Mouse (Mus musculus) lung, postnatal 14 days (tissue): ENCODE results near the gene Furin.

Source experiments
- DNase-seq: peaks from one replicate; pipeline ENCODE4 v3.0.0; 2021

The Furin gene

DNA sequence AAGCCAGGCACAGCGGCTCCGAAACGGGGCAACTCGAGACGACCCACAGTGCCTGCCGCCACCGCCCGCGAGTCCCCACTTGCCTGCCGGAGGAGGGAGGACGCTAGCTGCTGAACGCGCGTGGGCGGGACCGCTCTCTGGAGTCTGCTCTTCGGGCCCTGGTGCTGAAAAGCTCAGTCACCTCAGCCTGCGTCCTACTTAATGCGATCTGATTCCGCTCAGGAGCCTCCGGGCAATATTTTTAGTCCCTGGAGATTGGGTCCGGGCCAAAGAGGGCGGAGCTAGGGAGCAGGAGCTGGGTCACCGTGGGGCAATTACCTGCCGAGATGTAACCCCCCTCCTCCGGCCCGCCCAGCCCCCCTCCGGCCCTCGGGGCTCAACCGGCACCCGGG, 34.6 kb downstream of the Furin start:
- peak; percentile 76 for DNase-seq

DNA sequence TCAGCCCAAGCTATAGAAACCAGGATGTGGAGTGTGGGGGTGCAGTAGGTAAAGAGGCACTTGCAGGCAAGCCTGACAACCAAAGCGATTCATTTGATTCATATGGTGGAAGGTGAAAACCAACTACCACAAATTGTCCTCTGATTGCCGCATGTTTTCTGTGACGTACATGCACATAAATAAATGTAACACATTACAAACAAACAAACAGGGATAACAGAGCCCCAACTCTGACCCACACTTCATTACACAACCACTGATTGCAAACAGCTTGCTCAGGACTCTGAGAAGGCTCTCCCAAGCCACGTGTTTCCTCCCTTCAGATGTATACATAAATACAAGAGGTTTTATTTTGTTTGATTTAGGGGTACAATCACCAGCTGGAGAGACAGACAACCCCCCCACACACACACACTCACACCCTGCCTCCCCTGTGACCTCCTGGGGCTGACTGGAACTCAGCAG, 35.2 kb downstream of the Furin start:
- DNase-seq: no peak

DNA sequence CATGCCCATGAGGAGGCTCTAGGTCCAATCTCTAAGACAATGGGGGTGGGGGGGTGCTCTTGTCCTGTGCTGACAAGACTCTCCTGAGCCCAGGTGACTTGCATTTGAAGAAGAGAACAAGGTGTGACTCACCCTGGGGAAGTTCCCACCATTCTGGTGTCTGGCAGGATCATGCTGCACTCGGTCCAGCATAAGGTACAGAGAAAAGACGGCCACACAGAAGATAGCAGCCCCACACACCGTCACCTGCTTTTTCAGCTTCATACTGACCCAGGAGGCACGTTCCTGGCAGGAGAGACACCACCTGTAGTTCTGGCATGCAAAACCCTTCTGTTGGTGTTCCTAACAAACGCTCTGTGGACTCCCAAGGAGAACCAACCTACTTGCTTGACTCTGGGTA, 35.8 kb downstream of the Furin start:
- DNase-seq: no peak

GRCm38 (mm10) chr7:80368635-80369421, 36.4 kb downstream of the Furin start:
- no peak for DNase-seq

DNA sequence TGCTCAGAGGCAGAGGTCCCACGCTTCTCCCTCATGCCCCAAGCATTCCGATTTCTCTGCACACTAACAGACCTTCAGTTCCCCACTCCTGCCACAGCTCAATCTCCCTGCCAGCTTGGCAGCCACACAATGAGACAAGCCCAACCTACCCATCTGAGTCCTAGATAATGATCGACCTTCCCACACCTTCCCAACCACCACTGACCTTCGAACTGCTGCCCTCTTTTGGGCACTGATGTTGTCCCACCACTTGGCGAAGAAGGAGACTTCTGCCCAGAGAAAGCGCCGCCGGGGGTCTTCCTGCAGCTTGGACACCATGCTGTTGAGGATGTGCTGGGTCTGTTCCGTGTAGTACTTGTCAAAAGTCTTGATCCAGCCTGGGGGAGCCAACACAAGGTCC, 37.2 kb downstream of the Furin start:
- no peak for DNase-seq

- no peak for DNase-seq
These were observed 38.0 kb downstream of the Furin start for GRCm38 (mm10) chr7:80367232-80367631.

DNA sequence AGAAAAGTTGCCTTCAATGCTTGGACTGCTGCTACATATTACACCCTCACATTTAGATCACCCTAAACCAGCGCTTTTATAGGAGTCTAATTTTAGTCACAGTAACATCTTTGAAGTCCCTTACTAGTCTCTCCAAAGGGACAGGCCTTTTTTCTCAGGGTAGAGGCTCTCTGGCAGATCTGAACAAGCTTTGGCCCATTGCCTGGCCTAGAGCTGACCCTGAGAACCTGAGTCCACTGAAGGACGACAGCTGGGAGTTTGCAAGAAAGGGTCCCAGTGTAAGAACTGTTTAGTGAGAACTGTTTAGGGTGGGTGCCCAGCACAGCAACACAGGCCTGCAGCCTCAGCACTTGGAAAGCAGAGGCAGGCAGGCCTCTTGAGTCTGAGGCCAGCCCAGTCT, 39.5 kb downstream of the Furin start:
- peak; percentile 45 for DNase-seq

DNA sequence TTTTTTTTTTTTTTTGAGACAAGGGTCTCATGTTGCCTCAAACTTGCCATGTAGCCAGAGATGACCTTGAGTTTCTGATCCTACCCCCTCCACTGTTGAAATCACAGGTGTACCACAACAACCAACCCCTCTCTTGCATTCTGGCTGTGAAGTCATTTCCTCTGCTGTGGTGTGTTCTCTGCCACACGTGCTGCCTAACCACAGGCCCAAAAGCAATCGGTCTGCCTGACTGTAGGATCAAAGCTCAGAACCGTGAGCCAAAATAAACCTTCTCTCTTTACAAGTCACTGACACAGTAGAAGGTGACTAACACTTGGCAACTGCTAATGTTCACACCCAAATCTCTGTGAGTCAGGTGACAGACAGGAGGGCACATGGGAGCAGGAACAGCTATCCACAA, 44.8 kb downstream of the Furin start:
- DNase-seq: no peak

DNA sequence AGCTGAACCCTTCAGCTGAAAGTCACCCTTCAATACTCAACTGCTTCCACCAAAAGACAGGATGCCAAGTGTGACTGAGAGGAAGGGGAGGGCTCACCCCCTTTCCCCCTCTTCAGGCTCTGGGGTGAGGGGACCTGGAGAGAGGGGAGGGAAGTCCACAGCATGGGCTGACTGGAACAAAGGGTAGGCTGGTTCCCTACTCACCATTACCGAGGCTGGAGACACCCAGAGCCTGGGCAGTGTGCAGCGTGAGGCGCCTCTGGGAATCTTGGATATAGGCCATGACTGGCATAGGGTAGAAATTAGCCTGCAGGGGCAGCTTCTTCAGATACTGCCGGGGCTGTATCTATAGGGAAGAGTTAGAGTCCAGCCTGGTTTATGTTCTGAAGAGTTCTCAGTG, 47.2 kb downstream of the Furin start:
- DNase-seq: no peak

DNA sequence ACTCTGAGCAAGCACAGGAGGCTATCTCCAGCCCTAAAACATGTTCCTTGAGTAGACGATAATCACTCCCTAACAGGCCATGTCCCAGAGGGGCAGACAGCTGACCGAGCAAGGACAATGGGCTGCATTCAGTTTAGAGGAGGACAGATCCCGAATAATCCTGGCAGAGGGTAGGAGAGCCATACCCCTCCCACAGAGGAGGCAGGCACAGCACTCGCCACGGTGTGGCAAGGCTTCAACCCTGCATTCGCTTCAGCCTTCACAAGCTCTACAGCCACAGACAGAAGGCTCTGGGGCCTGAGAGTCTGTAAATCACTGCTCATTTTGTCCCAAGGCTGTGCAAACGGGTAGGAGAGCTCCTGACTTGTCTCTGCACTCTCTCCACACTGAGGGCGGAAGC, 48.1 kb downstream of the Furin start:
- no peak for DNase-seq

- DNase-seq: no peak
These were observed 48.9 kb downstream of the Furin start for GRCm38 (mm10) chr7:80356351-80356750.

DNA sequence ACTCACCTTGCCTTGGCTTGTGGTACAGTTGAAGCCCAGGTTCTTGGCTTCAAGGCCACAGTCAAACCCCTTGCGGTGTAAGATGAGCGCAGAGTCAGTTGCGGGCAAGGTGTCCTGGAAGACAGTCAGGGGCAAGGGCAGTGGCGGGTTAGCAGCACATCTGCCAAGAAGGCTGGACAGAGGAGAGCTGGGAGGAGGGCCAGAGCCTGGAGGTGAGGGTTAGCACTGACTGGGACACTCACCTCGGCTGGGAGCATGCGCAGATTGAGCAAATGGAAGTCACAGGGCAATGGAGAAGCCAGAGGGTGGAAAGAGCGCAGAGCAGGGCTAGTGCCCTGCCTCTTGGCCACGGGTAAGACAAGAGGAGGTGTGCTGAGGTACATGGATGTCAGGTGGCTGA, 52.3 kb downstream of the Furin start:
- DNase-seq: no peak

DNA sequence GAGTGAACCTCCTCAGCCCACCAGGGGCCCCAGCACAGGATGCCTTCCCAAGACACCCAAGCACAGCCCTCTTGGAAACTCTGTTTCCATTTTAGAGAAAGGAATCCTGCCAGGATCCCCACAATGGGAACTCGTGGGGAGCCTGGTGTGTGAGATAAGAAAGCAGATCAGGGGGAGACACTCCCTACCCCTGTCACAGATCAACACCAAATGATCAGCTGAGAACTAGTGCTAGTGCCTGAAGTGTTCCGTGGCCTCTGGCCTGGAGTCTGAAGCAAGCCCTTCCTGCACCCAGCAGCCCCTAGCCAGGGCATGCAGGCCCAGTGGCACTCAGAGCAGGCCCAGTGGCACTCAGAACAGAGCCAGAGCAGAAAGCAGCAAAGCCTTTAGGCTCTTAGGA, 54.4 kb downstream of the Furin start:
- no peak for DNase-seq

DNA sequence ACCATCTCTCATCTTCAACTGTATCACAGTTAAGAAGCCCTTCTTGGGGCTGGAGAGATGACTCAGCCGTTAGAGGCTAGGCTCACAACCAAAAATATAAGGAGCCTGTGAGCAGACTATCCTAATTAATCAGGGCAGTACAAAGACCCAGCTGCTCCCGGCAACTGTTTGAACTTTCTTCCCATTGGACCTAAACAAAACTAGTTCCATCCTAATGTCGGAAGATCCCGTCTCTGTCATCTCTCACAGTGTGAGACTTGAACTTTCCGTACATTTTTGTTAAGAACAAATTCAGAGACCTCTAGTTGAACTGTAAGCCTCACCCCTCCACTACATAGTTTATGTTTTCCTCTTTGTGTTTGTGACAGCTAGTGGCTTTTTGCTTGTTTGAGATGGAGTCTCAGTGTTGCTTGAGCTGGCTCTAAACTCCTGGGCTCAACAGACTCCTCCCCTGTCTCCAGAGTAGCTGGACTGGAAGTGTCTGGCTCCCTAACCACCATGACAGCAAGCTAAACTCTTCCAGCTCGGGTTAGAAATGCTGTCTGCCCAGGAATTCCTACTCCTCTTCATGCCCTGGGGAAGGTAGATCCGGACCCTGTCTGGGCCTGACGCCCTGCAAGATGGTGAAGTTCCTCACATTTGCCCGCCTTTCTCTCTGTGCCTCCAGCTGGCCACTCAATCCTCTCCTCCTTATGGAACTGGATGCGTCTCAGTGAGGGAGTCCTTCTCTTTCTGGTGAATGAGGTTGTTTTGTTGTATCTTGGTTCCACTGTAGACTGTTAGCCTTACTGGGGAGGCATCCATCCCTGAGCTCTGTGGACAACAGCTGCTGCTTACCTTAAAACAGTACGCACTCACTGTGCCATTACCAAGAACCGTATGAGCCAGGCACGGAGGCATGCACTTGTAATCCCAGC, 57.3 kb downstream of the Furin start:
- no peak for DNase-seq

GRCm38 (mm10) chr7:80346830-80347229, 58.4 kb downstream of the Furin start:
- peak; percentile 42 for DNase-seq

DNA sequence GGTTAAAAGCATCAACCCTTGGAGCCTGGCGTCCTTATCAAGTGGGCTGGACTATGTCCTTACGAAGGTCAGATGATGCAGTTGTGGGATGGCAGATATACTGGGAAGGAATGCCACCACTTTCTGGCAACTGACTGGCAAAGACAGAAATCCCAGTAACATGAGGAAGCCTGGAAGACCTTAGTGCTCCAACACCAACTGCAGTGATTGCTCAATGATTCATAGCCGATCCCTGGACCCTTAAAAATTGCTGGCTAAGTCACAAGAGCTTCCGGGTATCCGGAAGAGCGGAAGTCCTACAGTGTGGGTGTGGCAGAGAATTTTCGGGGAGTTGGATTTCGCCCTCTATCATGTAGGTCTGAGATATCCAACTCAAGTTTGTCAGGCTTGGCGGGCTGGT, 59.1 kb downstream of the Furin start:
- no peak for DNase-seq

- no peak for DNase-seq
These were observed 61.8 kb downstream of the Furin start for GRCm38 (mm10) chr7:80343270-80344018.

DNA sequence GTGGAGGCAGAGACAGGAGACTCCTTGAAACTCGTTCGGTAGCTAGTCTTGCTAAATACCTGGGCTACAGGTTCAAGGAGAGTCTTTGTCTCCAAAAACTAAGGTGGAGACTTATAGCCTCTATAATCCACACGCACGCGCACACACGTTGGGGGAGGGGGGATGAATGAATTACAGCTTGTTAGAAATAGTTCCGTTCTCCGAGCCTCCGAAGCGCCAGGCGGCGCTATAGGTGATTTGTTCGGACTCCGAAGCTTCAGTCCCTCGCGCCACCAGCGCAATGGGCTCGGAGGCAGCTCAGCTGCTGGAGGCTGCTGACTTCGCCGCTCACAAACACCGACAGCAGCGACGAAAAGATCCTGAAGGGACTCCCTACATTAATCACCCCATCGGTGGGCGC, 62.4 kb downstream of the Furin start, which contains the start of gene Hddc3:
TSS of gene Hddc3 (plus strand) at position 247 of the 400 bp plus-strand sequence.
- peak; percentile 97 for DNase-seq

GRCm38 (mm10) chr7:80341793-80342192, 63.4 kb downstream of the Furin start:
- DNase-seq: no peak

DNA sequence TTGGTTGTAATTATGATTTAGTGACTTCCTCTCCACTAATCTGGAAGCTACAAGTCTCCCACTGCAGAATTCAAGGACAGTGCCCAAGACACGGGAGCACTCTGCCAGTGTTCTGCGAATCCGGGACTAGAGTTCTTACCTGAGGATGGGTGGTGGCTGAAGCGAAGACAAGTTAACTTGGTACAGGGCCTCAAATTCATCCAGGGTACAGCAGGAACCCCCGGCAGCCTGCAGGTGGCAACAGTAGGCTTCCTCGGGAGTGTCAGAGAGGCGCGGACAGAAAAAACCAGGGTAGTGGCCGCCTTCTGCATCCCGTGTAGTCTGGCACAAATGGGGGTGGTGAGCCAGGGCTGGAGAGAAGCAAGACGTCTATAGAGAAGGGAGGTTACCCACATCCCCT, 64.4 kb downstream of the Furin start, which contains the start of gene Unc45a:
TSS of gene Unc45a (minus strand) at position 213 of the 400 bp plus-strand sequence.
- DNase-seq: peak; percentile 76

- DNase-seq: peak; percentile 99
These were observed 65.2 kb downstream of the Furin start for GRCm38 (mm10) chr7:80339793-80340628.

DNA sequence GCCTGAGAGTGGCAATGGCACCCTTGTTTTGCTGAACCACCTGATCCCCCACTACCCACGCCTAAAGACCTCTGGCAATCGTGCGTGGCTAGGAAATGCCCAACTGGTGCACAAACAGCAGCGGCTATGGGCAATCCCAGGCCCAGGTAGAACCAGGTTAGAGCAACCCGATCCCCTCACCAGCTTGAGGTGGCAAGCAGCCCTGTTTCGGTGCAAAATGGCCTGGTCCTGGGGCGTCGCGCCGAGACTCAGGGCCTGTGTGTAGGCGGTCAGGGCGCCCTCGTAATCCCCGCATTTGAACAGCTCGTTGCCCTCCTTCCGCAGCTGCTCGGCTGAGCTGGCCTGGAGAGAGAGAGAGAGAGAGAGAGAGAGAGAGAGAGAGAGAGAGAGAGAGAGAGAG, 65.9 kb downstream of the Furin start:
- DNase-seq: peak; percentile 24
